Mouse (Mus musculus) cerebellum, adult 11 months (tissue): Measurements from ENCODE around the gene Lgals8.
"Not testable (repeated sequence)": the region's sequence is repeated elsewhere in the genome, so short reads cannot be mapped to it uniquely, and the experiment has no call there.

Source experiments
- DNase-seq: peaks from one replicate; pipeline ENCODE4 v3.0.0; 2022

The Lgals8 gene

DNA sequence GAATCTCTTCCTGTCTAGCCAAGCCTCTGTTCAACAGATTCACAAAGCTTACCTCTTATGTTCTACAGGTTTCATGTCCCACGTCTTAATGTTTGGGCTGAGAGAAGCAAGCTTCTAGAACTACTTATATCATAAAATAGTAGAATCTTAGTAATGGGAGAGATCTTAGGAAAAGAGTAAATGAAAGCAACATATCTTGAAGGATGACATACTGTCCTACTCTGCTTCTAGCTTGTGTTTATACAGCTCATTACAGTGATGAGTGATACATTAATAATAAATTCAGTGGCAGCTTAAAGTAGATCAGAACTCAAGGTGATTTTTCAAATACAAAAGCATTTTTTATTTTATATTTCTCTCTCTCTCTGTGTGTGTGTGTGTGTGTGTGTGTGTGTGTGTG lies at the start of gene Lgals8:
TSS of gene Lgals8 (minus strand) at position 101 of the 400 bp plus-strand sequence.
- no peak for DNase-seq

DNA sequence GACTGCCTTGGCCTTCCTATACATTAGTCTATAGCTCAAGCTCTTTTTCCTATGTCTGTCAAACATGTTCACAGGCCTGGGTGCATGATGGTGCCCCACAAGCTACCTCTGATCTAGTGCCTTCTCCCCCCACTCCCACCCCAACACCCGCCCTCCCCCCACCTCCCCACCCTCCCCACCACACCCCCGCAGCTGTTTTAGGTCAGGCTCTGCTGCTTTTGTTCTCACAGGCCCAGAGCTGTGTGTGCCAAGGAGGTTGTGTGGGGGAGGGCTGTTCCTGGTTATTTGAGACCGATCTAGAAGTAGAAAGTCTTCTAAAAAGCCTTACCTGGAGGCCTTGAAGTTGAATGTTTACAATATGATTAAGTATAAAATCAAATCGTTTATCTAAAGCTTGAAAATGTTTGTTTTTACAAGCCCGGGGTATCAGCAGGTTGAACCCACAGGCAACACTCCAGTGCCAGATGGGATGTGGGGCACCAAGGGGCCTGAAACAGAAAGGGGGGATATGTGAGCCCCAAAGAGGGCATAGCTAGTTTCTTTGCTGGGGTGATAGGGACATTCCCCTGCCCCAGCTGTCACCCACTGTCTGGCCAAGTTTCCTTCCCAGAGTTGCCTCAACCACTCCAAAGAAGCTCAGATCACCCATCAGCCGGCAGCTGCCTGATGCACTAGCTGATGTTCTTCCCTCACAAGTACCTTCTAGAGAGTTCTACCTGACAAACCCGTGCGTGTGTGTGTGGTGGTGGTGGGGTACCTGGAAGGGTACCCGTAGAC lies 46.6 kb upstream of the Lgals8 start:
- DNase-seq = no peak

DNA sequence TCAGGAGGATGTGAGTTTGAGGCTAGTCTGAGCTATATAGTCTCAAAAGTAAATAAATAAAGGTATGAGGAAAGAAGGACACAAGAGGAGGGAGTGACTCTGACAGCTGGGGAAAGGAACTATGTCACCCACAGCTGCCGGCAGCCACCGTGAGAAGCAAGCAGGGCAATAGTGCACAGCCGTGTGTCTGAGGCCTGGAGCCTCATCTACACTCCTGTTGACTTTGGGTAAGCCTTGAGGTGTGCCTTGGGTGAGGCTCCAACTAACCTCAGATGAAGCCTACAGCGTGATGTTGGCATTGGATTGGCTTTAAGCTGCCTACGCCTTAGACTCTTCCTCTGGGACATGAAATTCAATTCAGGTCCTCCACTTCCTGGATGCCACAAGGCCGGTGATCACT lies 45.3 kb upstream of the Lgals8 start:
- DNase-seq = no peak

DNA sequence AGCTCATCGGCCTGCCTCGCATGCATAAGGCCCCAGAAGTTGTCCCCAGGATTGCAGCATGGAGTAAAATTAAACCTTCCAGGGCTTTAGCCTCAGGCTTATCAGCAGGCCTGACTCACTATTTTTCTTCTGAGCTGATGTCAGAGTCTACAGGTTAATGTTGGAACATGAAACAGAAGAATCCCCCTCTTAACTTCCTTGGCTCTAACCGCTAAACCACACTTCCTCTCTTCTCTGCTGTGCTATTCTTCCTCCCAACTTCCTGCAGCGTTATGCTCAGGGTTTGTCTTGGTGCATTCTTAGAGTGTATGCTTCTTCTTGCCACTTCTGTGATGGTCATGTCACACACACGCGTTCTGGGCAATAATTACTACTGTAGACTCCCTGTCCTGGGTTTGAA lies 42.7 kb upstream of the Lgals8 start:
- no peak for DNase-seq

DNA sequence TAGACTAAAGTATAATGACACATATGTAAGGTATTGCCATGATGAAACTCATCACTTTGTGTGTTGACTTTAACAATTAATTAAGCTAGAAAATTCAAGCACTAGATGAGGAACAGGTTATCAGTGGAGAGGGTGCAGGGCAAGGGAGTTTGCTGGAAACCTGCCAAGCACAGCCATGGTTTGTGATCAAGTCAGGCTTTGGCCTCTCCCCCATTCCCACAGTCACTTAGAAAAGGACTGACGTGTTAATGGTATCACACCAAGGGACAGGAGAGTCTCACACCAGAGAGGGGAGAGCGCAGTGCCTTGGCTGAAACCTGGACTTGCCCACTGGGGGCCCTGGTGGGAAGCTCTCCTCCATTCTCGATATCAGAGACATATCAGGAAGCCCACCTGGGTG lies 40.6 kb upstream of the Lgals8 start:
- DNase-seq = no peak

DNA sequence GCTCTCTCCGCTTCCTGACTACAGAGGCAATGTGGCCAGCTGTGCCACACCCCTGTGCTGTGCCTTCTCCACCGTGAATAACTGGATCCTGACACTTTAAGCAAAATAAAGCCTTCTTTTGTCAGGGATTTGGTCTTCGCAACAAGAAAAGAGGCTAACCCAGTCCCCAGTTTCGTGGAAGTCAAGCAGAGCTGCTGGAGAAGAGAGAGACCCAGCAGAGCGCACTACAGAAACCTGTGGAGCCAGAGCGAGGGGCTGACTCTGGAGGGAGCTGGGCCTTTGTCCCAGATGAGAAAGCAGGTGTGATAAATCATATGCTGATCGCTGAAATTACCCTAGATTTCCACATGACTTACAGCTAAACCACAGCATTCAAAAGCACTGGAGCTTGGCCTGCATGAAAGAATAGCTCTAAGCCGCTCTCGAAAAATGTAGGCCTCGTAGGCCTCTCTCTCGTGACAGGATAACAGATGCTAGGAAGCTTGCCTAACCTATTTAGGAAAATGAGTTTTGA lies 38.6 kb upstream of the Lgals8 start:
- DNase-seq = no peak

DNA sequence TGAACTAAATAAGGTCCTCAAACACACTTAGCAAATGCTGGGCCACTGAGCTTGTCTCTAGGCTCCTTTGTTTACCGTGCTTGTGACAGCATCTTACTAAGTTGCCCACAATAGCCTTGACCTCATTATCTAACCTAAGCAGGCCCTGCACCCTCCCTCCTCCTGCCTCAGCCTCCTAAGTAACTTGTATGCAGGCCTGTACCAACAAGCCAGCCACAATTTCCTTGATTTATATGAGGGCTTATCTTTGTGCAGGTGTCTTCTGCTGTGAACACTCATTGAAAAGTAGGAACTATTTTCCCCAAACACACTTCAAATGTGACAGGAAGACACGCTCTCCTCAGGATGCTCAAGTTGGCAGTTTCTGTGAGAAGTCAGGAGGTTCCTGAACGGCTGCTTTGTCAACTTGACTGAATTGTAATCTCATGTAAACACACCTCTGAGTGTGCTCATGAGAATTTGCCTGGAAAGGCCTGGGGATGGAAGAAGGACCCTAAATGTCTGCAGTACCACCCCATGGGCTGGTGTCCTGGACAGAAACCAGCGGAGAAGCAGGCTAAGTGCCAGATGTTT lies 38.0 kb upstream of the Lgals8 start:
- DNase-seq = no peak

DNA sequence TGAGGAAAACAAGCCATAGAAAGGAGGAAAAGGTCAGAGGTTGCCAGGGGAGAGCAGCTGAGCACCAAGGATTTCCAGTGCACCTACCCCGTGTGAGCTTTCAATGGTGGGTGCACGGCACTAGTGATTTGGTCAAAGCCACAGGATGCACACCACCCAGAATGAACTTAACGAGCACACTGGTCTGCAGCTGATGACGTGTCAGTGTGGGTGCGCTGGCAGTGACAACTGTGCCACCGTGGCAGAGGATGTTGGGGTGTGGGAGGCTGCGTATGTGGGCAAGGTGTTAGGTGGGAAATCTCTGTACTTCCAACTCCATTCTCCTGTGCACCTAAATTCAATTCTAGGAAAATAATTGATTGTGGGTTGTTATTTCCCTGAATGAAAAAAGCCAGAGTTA lies 34.4 kb upstream of the Lgals8 start:
- no peak for DNase-seq

DNA sequence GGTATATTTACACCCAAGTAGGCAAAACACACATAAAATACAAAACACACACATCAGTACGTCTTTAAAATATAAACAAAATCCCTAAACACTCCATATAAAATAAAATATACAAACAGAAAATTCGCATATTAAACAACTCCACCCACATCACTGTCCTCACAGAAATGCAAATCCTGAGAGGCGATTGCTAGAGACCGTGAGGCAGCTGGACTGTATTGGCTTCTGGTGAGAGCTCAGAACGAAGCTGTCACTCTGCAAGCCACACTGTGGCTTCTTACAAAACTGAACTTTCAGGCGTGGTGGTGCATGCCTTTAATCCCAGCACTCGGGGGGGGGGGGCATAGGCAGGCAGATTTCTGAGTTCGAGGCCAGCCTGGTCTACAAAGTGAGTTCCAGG lies 33.1 kb upstream of the Lgals8 start:
- DNase-seq = no peak

DNA sequence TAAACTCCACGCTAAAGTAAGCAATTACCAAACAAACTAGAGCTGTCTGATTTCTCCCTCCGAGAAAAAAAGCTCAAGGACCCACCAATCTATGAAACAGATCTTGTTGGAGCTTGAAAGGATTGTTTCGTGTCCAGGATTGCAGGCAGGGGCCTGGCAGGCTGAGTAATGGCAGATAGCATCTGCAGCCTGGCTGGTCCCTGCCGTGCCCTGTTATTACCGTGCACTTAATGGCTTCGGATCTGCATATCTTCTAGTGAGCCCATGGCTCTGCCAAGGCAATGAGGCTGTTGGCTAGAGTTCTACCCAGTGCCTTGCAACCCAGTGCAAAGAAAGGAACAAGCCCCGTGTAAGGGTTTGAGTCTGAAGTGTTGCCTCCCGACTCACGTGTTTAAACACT lies 30.0 kb upstream of the Lgals8 start:
- no peak for DNase-seq

DNA sequence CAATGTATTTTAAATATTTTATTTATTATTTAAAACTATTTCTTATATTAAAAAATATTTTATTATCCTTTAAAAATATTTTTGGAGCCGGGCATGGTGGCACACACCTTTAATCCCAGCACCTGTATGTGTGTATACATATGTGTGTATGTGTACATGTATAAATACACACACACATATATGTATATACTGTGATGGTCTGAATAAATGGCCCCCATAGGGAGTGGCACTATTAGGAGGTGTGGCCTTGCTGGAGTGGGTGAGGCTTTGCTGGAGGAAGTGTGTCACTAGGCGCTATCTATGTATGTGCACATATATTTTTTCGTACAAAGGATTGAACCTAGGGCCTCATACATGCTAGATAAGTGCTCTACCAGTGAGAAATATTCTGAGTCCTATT lies 27.8 kb upstream of the Lgals8 start:
- DNase-seq = no peak

DNA sequence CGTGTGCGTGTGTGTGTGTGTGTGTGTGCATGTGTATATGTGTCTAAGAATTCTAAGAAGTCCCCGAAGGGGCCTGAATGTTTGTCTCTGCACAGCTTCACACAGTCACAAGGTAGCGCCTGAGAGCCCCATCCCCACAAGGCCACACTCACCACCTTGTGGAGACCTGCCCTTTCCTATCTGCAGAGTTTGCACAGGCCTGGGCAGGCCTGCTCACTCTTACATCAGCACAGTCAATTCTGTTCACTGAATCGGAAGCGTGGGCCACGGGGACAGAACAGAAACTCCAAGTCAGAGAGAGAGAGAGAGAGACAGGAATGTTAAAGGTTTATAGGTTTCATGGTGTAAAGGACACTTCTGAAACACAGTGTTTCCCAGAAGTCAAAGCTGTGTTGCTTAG lies 20.9 kb upstream of the Lgals8 start:
- no peak for DNase-seq

DNA sequence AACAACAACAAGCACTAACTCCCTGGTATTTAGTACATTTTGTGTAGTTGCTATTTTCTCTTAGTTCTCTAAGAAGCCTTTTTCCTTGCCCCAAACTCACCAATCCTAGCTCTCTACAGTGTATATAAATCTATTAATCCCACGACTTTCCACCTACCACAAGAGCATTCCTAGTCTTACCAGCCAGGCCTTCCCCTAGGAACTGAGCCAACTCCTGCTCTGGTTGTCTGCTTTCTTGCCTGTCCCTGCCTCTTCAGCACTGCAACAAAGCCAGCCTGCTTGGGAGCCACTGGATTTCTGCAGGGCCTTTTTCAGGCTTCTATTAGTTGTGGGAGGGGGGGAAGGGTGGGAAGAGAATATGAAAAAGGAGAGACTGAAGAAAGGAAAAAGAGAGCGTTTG lies 20.5 kb upstream of the Lgals8 start:
- DNase-seq = no peak

DNA sequence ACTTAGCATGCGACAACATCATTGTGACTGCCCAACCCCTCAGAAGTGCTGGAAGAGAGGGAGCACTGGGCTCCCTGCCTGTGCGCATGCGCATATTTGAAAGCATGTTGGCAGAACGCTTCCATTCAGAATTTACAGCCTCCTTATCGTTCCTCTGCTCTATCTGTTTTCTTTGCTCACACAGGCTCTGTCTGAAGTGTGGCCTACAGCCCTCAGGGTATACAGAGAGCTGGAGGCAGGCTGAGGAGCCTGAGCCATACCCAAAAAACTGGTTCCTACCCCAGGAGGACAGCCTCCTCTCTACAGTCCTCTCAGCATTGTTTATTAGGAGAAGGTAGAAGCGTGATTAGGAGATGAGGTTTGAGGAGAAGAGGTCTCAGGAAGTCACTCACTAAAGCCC lies 15.1 kb upstream of the Lgals8 start:
- no peak for DNase-seq

DNA sequence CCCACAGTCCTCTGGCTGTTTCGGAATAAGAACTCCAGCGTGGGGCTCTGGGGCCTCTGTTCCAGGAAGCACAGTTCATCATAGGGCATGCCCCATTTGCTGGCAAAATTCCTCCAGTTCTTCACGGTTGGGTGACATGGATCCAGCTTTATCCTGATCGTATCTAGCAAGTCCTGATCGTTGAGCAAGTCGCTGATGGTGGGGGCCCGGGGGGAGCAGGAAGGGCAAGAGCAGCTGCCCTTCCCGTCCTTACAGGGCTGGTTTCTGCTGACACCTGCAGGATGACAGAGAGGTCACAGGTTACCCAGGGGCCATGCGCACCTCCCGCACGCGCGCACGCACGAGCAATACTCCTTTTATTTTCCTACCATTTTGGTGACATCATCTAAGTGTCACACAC lies 13.6 kb upstream of the Lgals8 start:
- DNase-seq = no peak

DNA sequence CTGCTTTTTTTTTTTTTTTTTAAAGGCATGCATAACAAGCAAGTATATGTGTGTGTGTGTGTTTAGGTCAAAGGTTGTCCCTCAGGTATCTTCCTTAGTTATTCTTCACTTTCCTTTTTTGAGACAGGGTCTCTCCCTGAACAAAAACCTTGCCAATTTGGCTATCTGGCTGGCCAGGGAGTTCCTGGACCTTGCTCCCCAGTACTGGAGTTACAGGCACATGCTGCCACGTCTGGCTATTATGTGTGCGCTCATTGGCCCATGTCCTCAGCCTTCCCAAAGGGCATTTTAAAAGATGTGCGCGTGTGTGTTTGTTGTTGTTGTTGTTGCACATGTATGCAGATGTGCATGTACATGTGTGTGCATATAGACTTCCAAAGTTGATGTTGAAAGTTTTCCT lies 12.1 kb upstream of the Lgals8 start:
- no peak for DNase-seq

DNA sequence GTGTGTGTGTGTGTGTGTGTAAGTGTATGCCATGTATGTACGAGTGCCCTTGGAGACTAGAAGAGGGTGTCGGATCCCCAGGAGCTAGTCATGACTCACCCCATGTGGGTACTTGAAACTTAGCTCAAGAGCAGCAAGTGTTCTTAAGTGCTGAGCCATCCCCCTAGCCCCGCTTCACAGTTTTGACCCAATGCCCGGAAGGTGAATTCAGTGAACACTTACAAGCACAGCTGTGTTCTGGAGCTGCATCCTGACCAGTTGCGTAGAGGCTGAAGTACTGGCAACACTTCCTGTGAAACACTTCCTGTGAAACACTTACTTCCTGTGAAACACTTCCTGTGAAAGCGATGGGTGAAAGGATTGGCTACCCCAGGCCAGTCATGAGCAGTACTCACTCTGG lies 10.5 kb upstream of the Lgals8 start:
- DNase-seq = no peak

DNA sequence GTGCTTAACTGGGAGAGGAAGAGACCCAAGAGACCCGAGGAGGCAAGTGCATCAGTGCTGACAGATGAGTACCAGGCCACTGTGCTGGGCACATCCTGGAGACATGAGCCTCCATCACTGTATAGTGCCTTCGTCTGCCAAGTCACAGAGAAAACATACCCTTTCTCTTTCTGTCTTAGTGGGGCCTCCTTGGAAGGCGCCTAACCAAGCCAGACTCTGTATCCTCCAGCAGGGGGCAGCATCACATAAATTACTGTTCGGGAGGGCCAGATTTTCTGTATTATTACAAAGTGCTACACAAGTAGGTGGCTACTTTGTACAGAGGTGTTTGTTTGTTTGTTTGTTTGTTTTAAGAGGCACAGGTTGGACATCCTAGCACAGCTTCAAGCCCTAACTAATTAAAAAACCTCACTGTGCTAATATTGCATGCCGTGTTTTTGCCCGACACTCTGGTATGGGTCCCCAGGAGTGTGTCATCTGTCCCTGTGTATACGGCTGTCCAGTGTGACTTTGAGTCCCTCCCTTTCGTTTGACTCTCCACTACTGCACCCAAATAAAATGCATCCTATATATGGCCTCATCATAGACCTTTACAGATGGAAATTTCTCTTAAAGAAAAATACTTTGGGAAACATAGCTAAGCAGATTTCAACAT lies 9.1 kb upstream of the Lgals8 start:
- DNase-seq = peak; percentile 50

DNA sequence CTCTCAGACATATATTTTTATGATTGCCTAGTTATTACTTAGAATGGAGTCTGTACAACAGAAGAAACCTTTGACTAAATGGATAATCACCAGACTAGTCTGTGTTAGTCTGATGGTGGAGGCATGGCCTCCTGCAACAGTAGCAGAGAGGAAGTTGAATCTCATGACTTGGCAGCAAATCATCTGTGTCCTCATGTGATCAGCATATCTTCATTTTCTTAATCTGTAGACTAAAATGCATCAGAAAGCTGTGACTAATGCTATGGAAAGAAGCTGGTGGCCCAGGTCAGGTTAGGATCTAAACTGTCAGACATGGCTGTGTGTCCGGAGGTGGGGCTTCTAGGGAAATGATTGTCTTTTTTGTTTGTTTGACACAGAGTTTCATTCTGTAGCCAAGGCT lies 3.7 kb upstream of the Lgals8 start:
- DNase-seq = no peak

DNA sequence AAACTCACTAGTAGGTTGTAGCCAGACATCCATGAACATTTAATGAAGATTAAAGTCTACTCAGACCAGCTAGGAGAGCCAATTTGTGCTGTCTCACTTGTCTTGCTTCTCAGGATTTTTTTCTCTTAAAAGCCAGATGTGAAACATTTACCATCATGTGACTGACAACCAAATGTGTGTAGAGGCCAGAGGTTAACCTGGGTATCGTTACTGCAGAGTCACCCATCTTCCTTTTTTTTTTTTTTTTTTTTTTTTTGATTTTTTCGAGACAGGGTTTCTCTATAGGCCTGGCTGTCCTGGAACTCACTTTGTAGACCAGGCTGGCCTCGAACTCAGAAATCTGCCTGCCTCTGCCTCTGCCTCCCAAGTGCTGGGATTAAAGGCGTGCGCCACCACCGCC lies 585 bp downstream of the Lgals8 start:
- not testable (repeated sequence) for DNase-seq

DNA sequence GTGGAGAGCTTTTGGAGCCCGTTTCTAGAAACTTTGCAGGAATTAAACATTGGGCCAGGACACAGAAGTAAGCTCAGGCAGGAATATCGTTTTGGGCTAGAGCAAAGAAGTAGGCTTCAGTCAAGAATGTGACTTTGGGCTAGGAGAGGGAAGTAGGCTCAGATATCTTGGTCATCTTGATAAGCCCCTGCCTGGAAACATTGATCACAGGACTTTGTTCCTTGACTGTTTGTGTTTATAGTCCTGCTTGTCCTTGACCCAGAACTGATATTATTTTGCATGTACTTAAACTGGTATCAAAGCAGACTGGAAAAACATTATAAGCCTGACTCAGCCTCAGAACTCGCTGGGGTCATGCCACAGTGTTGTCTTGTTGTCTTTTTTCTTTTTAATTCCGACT lies 2.1 kb downstream of the Lgals8 start:
- DNase-seq = no peak

DNA sequence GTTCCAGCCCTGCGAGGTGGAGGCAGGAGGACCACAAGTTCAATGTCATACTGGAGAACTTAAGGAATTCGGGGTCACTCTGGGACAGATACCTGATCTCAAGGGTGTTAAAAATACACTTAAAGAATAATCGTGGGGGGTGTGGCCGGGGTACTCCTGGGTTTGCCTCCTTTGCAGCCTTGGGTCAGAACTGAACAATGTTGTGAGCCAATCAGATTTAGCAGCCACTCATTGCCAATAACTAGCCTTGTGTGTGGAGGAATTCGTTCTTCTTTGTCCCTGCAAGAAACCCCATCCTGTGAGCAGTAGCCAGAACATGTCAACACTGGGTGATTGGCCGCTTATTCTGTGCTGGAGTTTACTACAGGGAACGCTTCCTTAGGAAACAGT lies 3.0 kb downstream of the Lgals8 start:
- DNase-seq = no peak

DNA sequence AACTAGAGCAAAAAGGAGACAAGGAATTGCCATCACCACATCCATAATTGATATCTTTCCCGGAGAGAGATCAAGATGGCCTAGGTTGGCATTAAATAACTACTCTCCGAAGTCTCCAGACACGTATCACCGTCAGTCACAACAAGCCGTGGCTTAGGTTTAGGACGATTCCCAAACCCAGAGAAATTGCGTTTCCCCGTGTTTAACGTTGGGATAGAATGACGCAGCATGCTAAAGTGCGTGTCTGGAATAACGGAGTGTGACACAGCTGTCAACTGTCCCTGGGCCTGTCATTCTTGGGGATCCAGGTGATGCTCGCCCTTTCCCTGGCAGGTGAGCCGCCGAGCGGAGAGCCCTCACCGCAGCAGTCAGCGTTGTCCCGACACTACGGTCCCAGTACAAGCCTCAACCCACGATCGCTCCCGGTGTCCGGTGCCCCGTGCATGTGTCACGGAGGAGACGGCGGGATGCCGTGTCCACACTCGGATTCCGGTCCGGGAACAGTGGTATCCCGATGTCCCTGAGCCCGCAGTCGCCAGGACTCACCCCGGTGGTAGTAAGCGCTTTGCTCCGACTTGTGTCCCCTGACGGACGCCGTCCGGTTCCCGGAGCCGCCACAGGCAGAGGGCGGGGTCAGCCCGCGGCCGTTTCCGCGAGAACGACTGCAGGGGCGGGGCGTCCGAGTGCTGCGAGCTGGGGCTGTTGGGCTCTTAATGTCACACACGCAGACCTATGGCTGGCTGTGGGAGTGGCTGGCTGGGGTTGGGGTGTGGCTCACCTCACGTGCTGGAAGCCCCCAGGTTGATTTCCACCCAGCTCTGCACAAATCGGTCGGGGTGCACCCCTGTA lies 3.6 kb downstream of the Lgals8 start:
- DNase-seq = peak; percentile 92
